Mouse (Mus musculus) heart, embryonic 13.5 days (tissue): ENCODE data around the gene Rps2. TPM values are rescaled to one million over a fixed set of nuclear protein-coding genes. Genes with fewer than 3 reads are reported as not detected.
"Not testable (repeated sequence)": the region's sequence is repeated elsewhere in the genome, so short reads cannot be mapped to it uniquely, and the experiment has no call there.

ENCODE experiments used
- ATAC-seq: fragments of 200-750 bp; cut with Nextera tagmentation; 2 replicates; pipeline ENCODE4 v1.8.0; 2017; ENCODE audit warnings: moderate TSS enrichment; ENCODE audit not compliant: insufficient number of reproducible peaks, low FRiP score, low TSS enrichment; ENCODE audit errors: extremely low read depth
- H3K27ac ChIP-seq: fragments of 300-500 bp; sonication (generic); replicated peaks from 2 replicates; pipeline ENCODE4 v1.5.1; 2015; ENCODE audit warnings: moderate library complexity, mild to moderate bottlenecking, inconsistent platforms
- H3K27me3 ChIP-seq: fragments of 300-500 bp; sonication (generic); replicated peaks from 2 replicates; pipeline ENCODE4 v1.6.1; 2015; ENCODE audit warnings: mild to moderate bottlenecking, inconsistent platforms
- H3K36me3 ChIP-seq: fragments of 300-500 bp; sonication (generic); 2 replicates; pipeline ENCODE4 v1.6.1; 2015; ENCODE audit warnings: mild to moderate bottlenecking, inconsistent platforms
- H3K4me1 ChIP-seq: fragments of 300-500 bp; sonication (generic); 2 replicates; pipeline ENCODE4 v1.6.1; 2015; ENCODE audit warnings: inconsistent platforms
- H3K4me2 ChIP-seq: fragments of 300-500 bp; sonication (generic); 2 replicates; pipeline ENCODE4 v1.6.1; 2015; ENCODE audit warnings: inconsistent platforms, mild to moderate bottlenecking, moderate library complexity
- H3K4me3 ChIP-seq: fragments of 300-500 bp; sonication (generic); 2 replicates; pipeline ENCODE4 v1.5.1; 2015; ENCODE audit warnings: moderate library complexity, mild to moderate bottlenecking, inconsistent platforms
- H3K9ac ChIP-seq: fragments of 300-500 bp; sonication (generic); 2 replicates; pipeline ENCODE4 v1.6.1; 2015; ENCODE audit warnings: inconsistent platforms, mild to moderate bottlenecking, moderate library complexity
- H3K9me3 ChIP-seq: fragments of 300-500 bp; sonication (generic); 2 replicates; pipeline ENCODE4 v1.6.1; 2016; ENCODE audit warnings: inconsistent platforms
- WGBS: fragments of 180-500 bp; shearing (Covaris S2); methylation state at CpG from one replicate; pipeline ENCODE4 v1.1.7; 2015; ENCODE audit warnings: mixed read lengths; 5-methylcytosine and 5-hydroxymethylcytosine counted together
- polyA plus RNA-seq: library from polyadenylated mRNA; unstranded; fragments of >200 nt; fragmentation: Nextera tagmentation; extraction: Ambion mirVana; gene quantifications from 2 replicates; pipeline ENCODE4 v1.2.1, GENCODE M21; 2015

Rps2 gene
- polyA plus RNA-seq, 1 experiment from 2014 or later = 903 TPM

- Histone ChIP-seq H3K9ac (peak within 1 kb of the TSS; percentile 90), H3K36me3 (peaks cover 33% of the 10 kb centered on the region), H3K27ac (peak within 1 kb of the TSS; percentile 89), H3K4me3 (peak within 1 kb of the TSS; percentile 81), H3K4me2 (peak within 1 kb of the TSS; percentile 86), H3K4me1 (peaks cover 16% of the 10 kb centered on the region), H3K9me3 (no peaks in the 10 kb centered on the region), H3K27me3 (no peaks in the 10 kb centered on the region)
- WGBS = 3% methylated on average over 32 of the region's 32 CpGs
- ATAC-seq = peak; percentile 67
These were observed 10.7 kb upstream of the Rps2 start, which contains the start of gene Tbl3 for GRCm38 (mm10) chr17:24706982-24707800. Gene Tbl3, minus strand, starts transcription at chr17:24707660.

- ATAC-seq = no peak
- Histone ChIP-seq H3K4me3 (peak overlapping the region; percentile 81), H3K27ac (peak overlapping the region; percentile 89), H3K36me3 (peaks cover 26% of the 10 kb centered on the region), H3K4me2 (peak overlapping the region; percentile 86), H3K4me1 (peaks cover 16% of the 10 kb centered on the region), H3K27me3 (no peaks in the 10 kb centered on the region), H3K9me3 (no peaks in the 10 kb centered on the region), H3K9ac (peak overlapping the region; percentile 90)
- WGBS = 7% methylated on average over 24 of the region's 24 CpGs
These were observed 10.0 kb upstream of the Rps2 start for GRCm38 (mm10) chr17:24707801-24708425.

DNA sequence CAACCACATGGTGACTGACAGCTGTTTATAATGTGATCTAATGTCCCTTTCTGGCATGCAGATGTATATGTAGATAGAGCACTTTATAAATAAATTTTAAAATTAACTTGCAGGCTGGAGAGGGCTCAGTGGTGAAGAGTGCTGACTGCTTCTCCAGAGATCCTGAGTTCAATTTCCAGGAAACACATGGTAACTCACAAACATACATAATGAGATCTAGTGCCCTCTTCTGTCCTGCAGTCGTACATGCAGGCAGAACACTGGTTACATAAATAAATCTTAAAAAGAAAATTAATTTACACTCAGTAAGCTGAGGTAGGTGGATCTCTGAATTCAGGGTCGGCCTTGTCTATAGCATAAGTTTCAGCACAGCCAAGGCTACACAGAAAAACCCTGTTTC, 9.3 kb upstream of the Rps2 start:
- Histone ChIP-seq H3K4me3 (peak overlapping the region; percentile 81), H3K36me3 (peaks cover 19% of the 10 kb centered on the region), H3K9me3 (no peaks in the 10 kb centered on the region), H3K4me1 (peaks cover 16% of the 10 kb centered on the region), H3K9ac (no peak overlapping the region), H3K4me2 (peak overlapping the region; percentile 86), H3K27ac (no peak overlapping the region), H3K27me3 (no peaks in the 10 kb centered on the region)
- WGBS = 40% methylated on average over 2 of the region's 2 CpGs
- no peak for ATAC-seq

GRCm38 (mm10) chr17:24715556-24715955, 2.4 kb upstream of the Rps2 start:
- Histone ChIP-seq H3K36me3 (peaks cover 28% of the 10 kb centered on the region), H3K4me2 (no peak overlapping the region), H3K9ac (no peak overlapping the region), H3K27ac (no peak overlapping the region), H3K4me1 (peaks cover 7% of the 10 kb centered on the region), H3K27me3 (no peaks in the 10 kb centered on the region), H3K4me3 (no peak overlapping the region), H3K9me3 (no peaks in the 10 kb centered on the region)
- ATAC-seq = no peak
- 81% methylated on average over 6 of the region's 6 CpGs for WGBS

DNA sequence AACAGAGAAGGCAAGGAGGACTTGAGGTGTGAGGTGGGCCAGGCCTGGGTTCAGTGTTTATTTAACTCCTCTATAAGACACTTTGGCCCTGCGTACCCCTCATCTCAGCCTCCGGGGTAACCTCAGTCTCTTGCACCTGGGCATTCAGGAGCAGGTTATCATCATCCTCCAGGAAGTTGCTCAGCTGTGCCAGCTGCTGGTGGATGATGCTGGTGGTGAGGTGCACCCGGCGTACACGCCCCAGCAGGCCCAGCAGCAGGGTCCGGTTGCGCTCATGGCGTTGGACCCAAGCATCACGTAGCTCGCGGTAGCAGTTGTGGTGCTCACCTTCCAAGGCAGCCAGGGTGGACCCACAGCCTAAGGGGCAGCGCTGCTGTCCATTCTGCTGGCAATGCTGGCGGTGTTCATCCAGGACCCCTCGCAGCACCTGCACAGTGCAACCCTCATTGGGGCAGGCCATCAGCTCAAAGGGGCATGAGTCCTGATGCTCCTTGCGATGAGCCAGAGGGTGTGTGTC, 1.7 kb upstream of the Rps2 start:
- H3K9me3 ChIP-seq = no peaks in the 10 kb centered on the region
- no peak overlapping the region for H3K4me3 ChIP-seq
- no peak overlapping the region for H3K27ac ChIP-seq
- H3K4me1 ChIP-seq = peaks cover 9% of the 10 kb centered on the region
- no peak for ATAC-seq
- no peak overlapping the region for H3K4me2 ChIP-seq
- H3K27me3 ChIP-seq = no peaks in the 10 kb centered on the region
- H3K9ac ChIP-seq = no peak overlapping the region
- peaks cover 32% of the 10 kb centered on the region for H3K36me3 ChIP-seq
- WGBS = 90% methylated on average over 15 of the region's 15 CpGs

GRCm38 (mm10) chr17:24718938-24719337, 1.0 kb downstream of the Rps2 start:
- H3K9me3 ChIP-seq, H3K27me3 ChIP-seq, ATAC-seq: not testable (repeated sequence)
- Histone ChIP-seq H3K4me1 (peaks cover 33% of the 10 kb centered on the region), H3K9ac (peak overlapping the region; percentile 98), H3K27ac (peak overlapping the region; percentile 90), H3K4me2 (peak overlapping the region; percentile 74), H3K4me3 (peak overlapping the region; percentile 93), H3K36me3 (peaks cover 47% of the 10 kb centered on the region)
- 49% methylated on average over 5 of the region's 5 CpGs for WGBS

DNA sequence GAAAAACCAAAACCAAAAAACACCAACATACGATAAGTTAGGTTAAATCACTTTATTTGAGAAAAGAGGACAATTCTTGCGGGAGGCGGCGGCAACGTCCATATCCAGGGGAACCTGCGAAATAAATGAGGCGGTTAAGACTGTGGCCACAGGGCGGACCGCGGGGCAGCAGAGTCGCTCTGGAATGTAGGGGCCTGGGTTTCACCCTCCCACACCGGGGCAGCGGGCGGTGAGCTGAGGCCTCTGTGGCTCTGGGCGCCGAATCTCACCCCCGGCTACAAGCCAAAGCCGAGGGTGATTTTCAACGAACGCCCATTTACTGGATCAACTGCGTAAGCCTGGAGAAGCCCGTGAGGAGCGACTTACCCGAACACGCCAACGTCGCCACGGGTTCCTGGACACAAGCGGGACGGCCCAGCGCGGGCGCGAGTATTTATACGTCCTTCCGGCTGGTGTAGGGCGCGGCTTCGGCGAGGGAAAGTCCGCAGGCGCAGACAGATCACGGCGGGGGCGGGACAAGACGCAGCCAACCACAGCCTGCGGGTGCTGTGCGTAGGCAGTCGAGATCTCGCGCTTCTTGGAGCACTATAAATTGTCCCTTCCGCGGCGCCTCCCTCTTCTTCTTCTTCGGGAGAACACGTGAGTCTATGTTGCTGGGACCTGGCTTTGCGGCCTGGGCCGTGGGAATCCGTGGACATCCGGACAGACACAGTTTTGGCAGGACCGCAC, 1.7 kb downstream of the Rps2 start:
- Histone ChIP-seq H3K4me2 (peak overlapping the region; percentile 79), H3K4me1 (peaks cover 33% of the 10 kb centered on the region), H3K27me3 (no peaks in the 10 kb centered on the region), H3K27ac (peak overlapping the region; percentile 90), H3K9me3 (no peaks in the 10 kb centered on the region), H3K4me3 (peak overlapping the region; percentile 93), H3K9ac (peak overlapping the region; percentile 98), H3K36me3 (peaks cover 47% of the 10 kb centered on the region)
- under 1% methylated on average over 61 of the region's 61 CpGs for WGBS
- peak; percentile 96 for ATAC-seq

DNA sequence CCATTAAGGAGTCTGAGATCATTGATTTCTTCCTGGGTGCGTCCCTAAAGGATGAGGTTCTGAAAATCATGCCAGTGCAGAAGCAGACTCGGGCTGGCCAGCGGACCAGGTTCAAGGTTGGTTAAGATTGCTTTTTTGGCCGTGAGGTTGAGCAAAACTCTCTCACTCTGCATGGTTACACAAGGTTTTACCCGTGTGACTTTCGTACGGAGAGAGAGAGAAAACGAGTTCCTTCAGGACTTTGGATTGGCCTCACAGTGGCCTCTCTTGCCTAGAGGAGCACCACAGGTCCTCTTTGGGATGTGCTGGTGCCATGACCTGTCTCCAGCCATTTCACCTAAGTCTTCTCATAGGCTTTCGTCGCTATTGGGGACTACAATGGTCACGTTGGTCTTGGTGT, 2.7 kb downstream of the Rps2 start:
- Histone ChIP-seq H3K4me1 (peaks cover 33% of the 10 kb centered on the region), H3K27ac (peak overlapping the region; percentile 82), H3K4me2 (peak overlapping the region; percentile 79), H3K9ac (peak overlapping the region; percentile 95), H3K4me3 (peak overlapping the region; percentile 93), H3K36me3 (peaks cover 42% of the 10 kb centered on the region)
- ATAC-seq, H3K9me3 ChIP-seq, H3K27me3 ChIP-seq: not testable (repeated sequence)
- WGBS = 2% methylated on average over 11 of the region's 11 CpGs

GRCm38 (mm10) chr17:24721383-24721955, 3.6 kb downstream of the Rps2 start:
- not testable (repeated sequence) for H3K27me3 ChIP-seq, H3K9me3 ChIP-seq, ATAC-seq
- peak overlapping the region; percentile 79 for H3K4me2 ChIP-seq
- H3K4me3 ChIP-seq = peak overlapping the region; percentile 93
- peaks cover 33% of the 10 kb centered on the region for H3K4me1 ChIP-seq
- 0 out of 2 replicates have a peak overlapping the region, but pooled peaks have one; percentile 28 for H3K27ac ChIP-seq
- 29% methylated on average over 7 of the region's 7 CpGs for WGBS
- peak overlapping the region; percentile 97 for H3K9ac ChIP-seq
- peaks cover 35% of the 10 kb centered on the region for H3K36me3 ChIP-seq

DNA sequence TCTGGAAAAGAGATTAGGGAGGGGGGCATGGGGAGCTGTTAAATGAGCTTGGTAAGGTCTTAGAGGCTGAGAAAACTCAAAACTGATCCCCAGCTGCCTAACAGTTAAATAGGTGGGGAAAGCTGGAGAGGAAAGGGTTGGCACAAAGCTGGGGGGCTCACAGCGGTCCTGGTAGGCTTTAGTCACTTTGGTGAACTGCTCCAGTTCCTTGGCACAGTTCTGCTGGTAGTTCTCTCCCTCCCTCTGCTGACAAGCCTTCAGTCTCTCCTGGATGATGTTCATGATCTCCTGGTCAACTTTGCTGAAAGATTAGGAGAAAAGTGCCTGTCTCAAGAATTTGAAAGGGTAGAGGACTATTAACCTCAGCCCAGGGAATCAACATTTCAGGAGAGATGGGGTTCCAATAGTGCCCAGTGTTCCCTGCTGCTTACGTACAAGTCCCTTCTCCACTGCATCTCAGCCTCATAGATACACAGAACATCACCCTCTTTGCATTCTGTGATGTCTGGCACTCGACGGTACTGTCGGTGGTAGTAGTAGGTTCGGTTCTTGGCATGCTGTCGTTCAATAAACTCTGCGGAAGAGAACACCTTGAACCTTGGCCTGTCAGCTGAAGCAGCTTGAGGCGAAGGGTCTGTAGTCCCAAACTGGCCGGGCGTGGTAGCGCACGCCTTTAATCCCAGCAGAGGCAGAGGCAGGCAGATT, 4.5 kb downstream of the Rps2 start:
- Histone ChIP-seq H3K27ac (no peak overlapping the region), H3K4me3 (peak overlapping the region; percentile 93), H3K9ac (peak overlapping the region; percentile 97), H3K36me3 (peaks cover 28% of the 10 kb centered on the region), H3K4me1 (peaks cover 33% of the 10 kb centered on the region), H3K9me3 (no peaks in the 10 kb centered on the region), H3K27me3 (no peaks in the 10 kb centered on the region), H3K4me2 (peak overlapping the region; percentile 79)
- WGBS = 33% methylated on average over 13 of the region's 13 CpGs
- ATAC-seq = no peak
